Mouse (Mus musculus) adrenal gland, adult 8-10 months (tissue): ENCODE results near the gene Sfxn3. TPM values are rescaled to one million over a fixed set of nuclear protein-coding genes. Genes with fewer than 3 reads are reported as not detected.

Experiments
- DNase-seq: peaks from one replicate; pipeline ENCODE4 v3.0.0; 2022
- total RNA-seq, 4 experiments: library from RNA; stranded (reverse); gene quantifications; 2 replicates each; pipeline ENCODE4 v1.2.4; 2022

Sfxn3 gene
- total RNA-seq, 4 experiments from 2014 or later: 53.1 to 96.1 (median 73.9) TPM

- peak; percentile 45 for DNase-seq
Measured at GRCm38 (mm10) chr19:45076586-45077510, 29.5 kb downstream of the Sfxn3 start.

- DNase-seq: no peak
Measured at GRCm38 (mm10) chr19:45077742-45078645, 30.7 kb downstream of the Sfxn3 start.

- no peak for DNase-seq
Measured at GRCm38 (mm10) chr19:45078971-45079764, 31.9 kb downstream of the Sfxn3 start.

GRCm38 (mm10) chr19:45079769-45080515 is 32.6 kb downstream of the Sfxn3 start:
- DNase-seq: peak; percentile 44

GRCm38 (mm10) chr19:45080711-45081110 is 33.4 kb downstream of the Sfxn3 start:
- no peak for DNase-seq

- DNase-seq: no peak
Measured at GRCm38 (mm10) chr19:45081279-45081678, 34.0 kb downstream of the Sfxn3 start.

GRCm38 (mm10) chr19:45081841-45082550 is 34.7 kb downstream of the Sfxn3 start:
- no peak for DNase-seq

GRCm38 (mm10) chr19:45097868-45098267 is 50.6 kb downstream of the Sfxn3 start:
- no peak for DNase-seq

- DNase-seq: no peak
Measured at GRCm38 (mm10) chr19:45100486-45101270, 53.4 kb downstream of the Sfxn3 start.

GRCm38 (mm10) chr19:45105591-45105990 is 58.3 kb downstream of the Sfxn3 start:
- DNase-seq: no peak

Other genes with a start within 250 kb of the Sfxn3 start
- gene Slf2, start 116.4 kb upstream of the Sfxn3 start, total RNA-seq: 10 to 100 TPM; 22.6 to 40.9 (median 30.5) TPM
- gene Sema4g, start 58.4 kb upstream of the Sfxn3 start, total RNA-seq: 10 to 100 TPM in 2 of 4 experiments, 1 to 10 TPM in 2; 4.3 to 14.9 (median 10.2) TPM
- 10 to 100 TPM; 34.8 to 40.2 (median 37.5) TPM for gene Twnk, start 41.8 kb upstream of the Sfxn3 start, total RNA-seq
- gene Mrpl43, start 41.1 kb upstream of the Sfxn3 start, total RNA-seq: 10 to 100 TPM; 44.2 to 57.9 (median 48.4) TPM
- 100 to 1,000 TPM; 100 to 121 (median 110) TPM for gene Lzts2, start 33.1 kb upstream of the Sfxn3 start, total RNA-seq
- gene Pdzd7, start 1.8 kb upstream of the Sfxn3 start, total RNA-seq: under 1 TPM; 0.12 to 1.00 (median 0.56) TPM
- gene Kazald1, start 27.7 kb downstream of the Sfxn3 start, total RNA-seq: 10 to 100 TPM in 2 of 4 experiments, 1 to 10 TPM in 2; 6.2 to 13.8 (median 9.5) TPM
- not detected for gene Tlx1, start 103.2 kb downstream of the Sfxn3 start, total RNA-seq
- gene Lbx1, start 188.3 kb downstream of the Sfxn3 start, total RNA-seq: not detected